Mouse (Mus musculus): ENCODE measurements around the gene Rcan2. TPM values are rescaled to one million over a fixed set of nuclear protein-coding genes. Genes with fewer than 3 reads are reported as not detected.

Gene Rcan2
- total and polyA plus RNA-seq, 2 experiments from 2014 or later, result 50.0 to 69.8 TPM

DNA sequence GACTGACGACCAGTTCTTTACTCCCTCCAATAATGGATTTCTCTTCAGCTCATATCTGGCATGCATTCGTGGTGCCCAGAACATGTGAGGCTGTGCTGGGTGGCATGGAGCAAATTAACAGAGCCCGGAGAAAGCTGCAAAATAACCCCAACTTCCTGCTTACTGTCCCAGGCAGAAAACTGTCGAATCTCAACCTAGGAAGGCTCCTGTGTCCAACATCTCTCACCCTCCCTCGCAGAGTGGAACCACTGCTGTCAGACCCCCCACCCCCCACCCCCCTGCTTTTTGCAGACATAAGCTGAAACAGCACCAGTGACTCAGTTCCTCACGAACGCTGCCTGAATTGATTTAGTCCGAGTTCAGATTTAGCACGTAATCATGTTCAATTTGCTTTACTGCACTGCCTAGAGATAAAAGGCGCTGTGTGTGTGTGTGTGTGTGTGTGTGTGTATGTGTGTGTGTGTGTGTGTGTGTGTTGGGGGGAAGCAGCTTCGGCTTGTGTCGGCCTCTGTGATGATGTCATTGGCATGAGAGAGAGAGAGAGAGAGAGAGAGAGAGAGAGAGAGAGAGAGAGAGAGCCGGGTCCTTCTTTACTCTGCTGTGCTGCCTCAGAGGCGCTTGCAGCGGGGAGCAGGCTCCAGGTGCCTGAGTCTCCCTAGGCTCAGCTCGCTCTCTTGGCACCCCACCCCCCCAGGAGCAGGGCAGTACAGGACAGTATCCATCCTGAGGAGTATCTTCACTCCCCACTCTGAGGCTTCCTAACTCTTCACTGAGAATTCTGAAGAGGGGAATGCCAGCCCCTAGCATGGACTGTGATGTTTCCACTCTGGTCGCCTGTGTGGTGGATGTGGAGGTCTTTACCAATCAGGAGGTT, 151.7 kb downstream of the Rcan2 start:
- peak overlapping the region; percentile 69 for H3K27ac ChIP-seq (ENCODE audit: low read depth, low read length)
- H3K9me3 ChIP-seq (ENCODE audit: low read length), result no peaks in the 10 kb centered on the region
- no peaks in the 10 kb centered on the region for H3K36me3 ChIP-seq (ENCODE audit: insufficient read depth)
- no peak for TF ChIP-seq CTCF (IDR thresholded peaks at IDR 0.05; ENCODE audit: low read depth)
- no peaks in the 10 kb centered on the region for H3K27me3 ChIP-seq (ENCODE audit: insufficient read depth, low read length)
- H3K4me2 ChIP-seq (ENCODE audit: low read depth), result peak overlapping the region; percentile 52
- peak; percentile 87 for ATAC-seq
- peaks cover 7% of the 10 kb centered on the region for H3K4me1 ChIP-seq (ENCODE audit: insufficient read depth)
- whole genome bisulfite sequencing, result 9% methylated on average over 17 of the region's 17 CpGs
- peak overlapping the region; percentile 30 for H3K4me3 ChIP-seq (ENCODE audit: low read depth, low read length)
- H3K9ac ChIP-seq, result peak overlapping the region; percentile 48
- DNase-seq, result peak; percentile 67

DNA sequence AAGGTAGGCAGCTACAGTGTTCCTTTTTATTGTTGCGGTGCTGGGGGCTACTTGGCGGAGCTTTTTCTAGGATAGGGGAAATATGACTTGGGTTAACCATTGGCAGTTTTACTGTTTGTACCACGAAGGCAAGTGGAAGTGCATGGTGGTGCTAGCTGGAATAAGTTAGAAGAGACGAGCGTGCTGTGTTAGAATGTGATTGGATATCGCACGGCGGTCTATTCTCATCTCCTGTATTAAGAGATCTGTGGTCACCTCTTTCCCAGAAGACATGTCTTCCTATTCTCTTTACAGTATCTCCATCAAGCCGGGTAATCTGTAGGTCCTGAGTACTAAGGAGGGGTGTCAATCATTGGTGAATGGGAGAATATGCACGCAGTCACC, 152.4 kb downstream of the Rcan2 start:
- Histone ChIP-seq H3K4me1 (ENCODE audit: insufficient read depth) (peaks cover 7% of the 10 kb centered on the region), H3K27ac (ENCODE audit: low read depth, low read length) (peak overlapping the region; percentile 69), H3K36me3 (ENCODE audit: insufficient read depth) (no peaks in the 10 kb centered on the region), H3K9me3 (ENCODE audit: low read length) (no peaks in the 10 kb centered on the region), H3K4me2 (ENCODE audit: low read depth) (peak overlapping the region; percentile 52), H3K9ac (peak overlapping the region; percentile 48), H3K27me3 (ENCODE audit: insufficient read depth, low read length) (no peaks in the 10 kb centered on the region), H3K4me3 (ENCODE audit: low read depth, low read length) (peak overlapping the region; percentile 30)
- 58% methylated on average over 10 of the region's 10 CpGs for WGBS
- ATAC-seq, result peak; percentile 26; the same call in 1 of the 2 replicates
- DNase-seq, result no peak
- TF ChIP-seq CTCF (IDR thresholded peaks at IDR 0.05; ENCODE audit: low read depth), result no peak

DNA sequence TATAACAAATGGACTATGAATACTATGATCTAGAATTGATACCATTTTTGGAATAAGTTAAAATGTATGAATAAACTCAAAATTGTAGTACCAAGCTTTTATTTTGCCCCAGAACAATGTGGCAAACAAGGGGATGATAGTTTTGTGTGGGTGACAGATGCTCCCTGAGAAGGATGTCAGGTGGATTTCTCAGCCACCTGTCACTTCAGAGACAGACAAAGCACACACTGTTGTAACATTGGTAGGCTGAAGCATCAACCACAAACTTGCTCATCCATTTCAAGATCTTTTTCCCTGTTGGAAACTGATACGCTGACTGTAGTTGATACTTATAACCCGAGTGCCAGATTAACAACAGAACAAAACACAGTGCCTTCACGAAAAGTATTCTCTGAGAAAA, 158.6 kb downstream of the Rcan2 start:
- Histone ChIP-seq H3K4me2 (ENCODE audit: low read depth) (no peak overlapping the region), H3K36me3 (ENCODE audit: insufficient read depth) (no peaks in the 10 kb centered on the region), H3K27me3 (ENCODE audit: insufficient read depth, low read length) (no peaks in the 10 kb centered on the region), H3K9me3 (ENCODE audit: low read length) (no peaks in the 10 kb centered on the region), H3K4me3 (ENCODE audit: low read depth, low read length) (no peak overlapping the region), H3K27ac (ENCODE audit: low read depth, low read length) (no peak overlapping the region), H3K9ac (no peak overlapping the region), H3K4me1 (ENCODE audit: insufficient read depth) (no peaks in the 10 kb centered on the region)
- ATAC-seq, result no peak
- DNase-seq, result no peak
- TF ChIP-seq CTCF (IDR thresholded peaks at IDR 0.05; ENCODE audit: low read depth), result no peak
- 70% methylated on average over 3 of the region's 3 CpGs for WGBS

DNA sequence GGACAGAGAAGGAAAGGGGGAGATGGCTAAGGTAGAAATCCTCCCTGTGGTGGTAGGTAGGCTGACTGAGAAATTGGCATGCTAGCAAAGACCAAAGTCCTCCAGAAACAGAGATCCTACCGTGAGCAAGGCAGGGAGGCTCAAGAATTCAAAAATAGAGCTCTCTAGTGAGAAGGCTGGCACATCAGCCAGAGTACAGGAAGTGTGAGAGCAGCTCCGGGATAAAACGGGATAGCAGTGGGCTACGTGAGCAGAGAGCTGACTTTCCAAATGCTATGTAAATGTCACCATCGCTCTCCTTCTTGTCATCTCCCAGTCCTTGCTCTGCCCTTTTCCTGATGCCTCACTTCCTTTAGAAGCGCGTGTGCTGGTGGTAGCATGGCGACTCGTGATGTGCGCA, 168.8 kb downstream of the Rcan2 start:
- H3K9ac ChIP-seq, result no peak overlapping the region
- WGBS, result 89% methylated on average over 10 of the region's 10 CpGs
- H3K4me2 ChIP-seq (ENCODE audit: low read depth), result no peak overlapping the region
- H3K9me3 ChIP-seq (ENCODE audit: low read length), result no peaks in the 10 kb centered on the region
- H3K36me3 ChIP-seq (ENCODE audit: insufficient read depth), result no peaks in the 10 kb centered on the region
- no peak for DNase-seq
- TF ChIP-seq CTCF (IDR thresholded peaks at IDR 0.05; ENCODE audit: low read depth), result no peak
- no peak overlapping the region for H3K4me3 ChIP-seq (ENCODE audit: low read depth, low read length)
- H3K4me1 ChIP-seq (ENCODE audit: insufficient read depth), result no peaks in the 10 kb centered on the region
- no peaks in the 10 kb centered on the region for H3K27me3 ChIP-seq (ENCODE audit: insufficient read depth, low read length)
- no peak; the same call in 1 of the 2 replicates for ATAC-seq
- H3K27ac ChIP-seq (ENCODE audit: low read depth, low read length), result no peak overlapping the region

DNA sequence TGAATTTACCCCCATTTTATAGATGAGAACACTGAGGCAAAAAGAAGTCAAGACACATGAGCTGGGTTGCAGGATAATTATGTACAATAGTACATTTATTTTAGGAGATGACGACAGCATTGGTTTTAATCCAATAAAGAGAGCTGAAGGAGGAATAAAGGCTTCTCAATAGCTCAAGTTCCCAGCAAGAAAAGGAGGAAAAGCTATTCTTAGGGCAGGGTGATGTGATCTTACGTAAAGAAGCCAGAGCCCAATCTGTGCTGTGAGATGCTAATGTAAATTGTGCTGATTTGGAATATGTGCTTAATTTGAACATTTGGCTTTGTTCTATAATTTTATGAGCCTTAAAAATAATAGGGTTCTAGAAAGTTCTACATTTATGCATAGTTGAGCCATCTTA, 176.4 kb downstream of the Rcan2 start:
- DNase-seq, result no peak
- ATAC-seq, result no peak
- 60% methylated on average over 2 of the region's 2 CpGs for WGBS
- H3K27me3 ChIP-seq (ENCODE audit: insufficient read depth, low read length), result no peaks in the 10 kb centered on the region
- no peak for TF ChIP-seq CTCF (IDR thresholded peaks at IDR 0.05; ENCODE audit: low read depth)
- no peaks in the 10 kb centered on the region for H3K9me3 ChIP-seq (ENCODE audit: low read length)
- H3K36me3 ChIP-seq (ENCODE audit: insufficient read depth), result no peaks in the 10 kb centered on the region
- H3K4me3 ChIP-seq (ENCODE audit: low read depth, low read length), result no peak overlapping the region
- no peak overlapping the region for H3K27ac ChIP-seq (ENCODE audit: low read depth, low read length)
- H3K4me2 ChIP-seq (ENCODE audit: low read depth), result no peak overlapping the region
- no peaks in the 10 kb centered on the region for H3K4me1 ChIP-seq (ENCODE audit: insufficient read depth)
- H3K9ac ChIP-seq, result no peak overlapping the region

DNA sequence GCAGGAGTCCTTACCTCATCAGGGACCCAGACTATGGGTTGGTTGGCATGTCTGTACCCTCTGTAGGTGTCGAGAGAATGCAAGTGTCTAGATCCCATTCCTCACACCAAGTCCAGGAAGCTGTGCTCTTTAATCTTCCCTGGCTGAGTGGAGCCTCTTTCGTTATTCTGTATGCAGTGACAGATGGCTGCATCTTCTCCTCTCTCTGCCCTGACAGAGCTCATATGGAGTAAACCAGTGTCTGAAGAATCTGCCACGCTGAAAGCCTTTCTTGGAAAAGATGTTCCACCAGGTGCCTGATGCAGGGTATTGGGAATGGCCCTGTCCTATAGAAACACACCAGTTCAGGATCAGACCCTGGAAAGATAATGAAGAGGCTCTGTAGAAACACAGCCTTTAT, 178.8 kb downstream of the Rcan2 start:
- H3K4me2 ChIP-seq (ENCODE audit: low read depth), result no peak overlapping the region
- 68% methylated on average over 3 of the region's 3 CpGs for WGBS
- TF ChIP-seq CTCF (IDR thresholded peaks at IDR 0.05; ENCODE audit: low read depth), result no peak
- H3K27ac ChIP-seq (ENCODE audit: low read depth, low read length), result no peak overlapping the region
- DNase-seq (no peak), ATAC-seq (no peak)
- H3K9me3 ChIP-seq (ENCODE audit: low read length), result no peaks in the 10 kb centered on the region
- H3K4me1 ChIP-seq (ENCODE audit: insufficient read depth), result no peaks in the 10 kb centered on the region
- no peaks in the 10 kb centered on the region for H3K27me3 ChIP-seq (ENCODE audit: insufficient read depth, low read length)
- H3K36me3 ChIP-seq (ENCODE audit: insufficient read depth), result no peaks in the 10 kb centered on the region
- H3K4me3 ChIP-seq (ENCODE audit: low read depth, low read length), result no peak overlapping the region
- H3K9ac ChIP-seq, result no peak overlapping the region

DNA sequence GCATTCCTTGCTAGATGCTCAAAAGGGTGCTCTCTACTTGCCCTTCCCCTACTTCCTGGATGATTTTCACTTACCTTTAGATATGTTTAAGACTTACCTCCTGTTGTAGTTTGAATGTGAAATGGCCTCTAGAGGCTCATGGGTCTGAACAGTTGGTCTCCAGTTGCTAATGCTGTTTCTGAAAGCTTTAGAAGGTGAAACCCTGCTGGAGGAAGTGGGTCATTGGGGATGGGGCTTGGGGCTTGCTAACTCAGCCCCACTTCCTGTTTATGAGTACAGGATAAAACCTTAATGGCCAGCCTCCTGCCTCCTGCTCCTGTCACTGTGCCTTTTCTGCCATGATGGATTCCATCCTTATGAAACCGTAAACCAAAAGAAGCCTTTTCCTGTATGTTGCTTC, 181.4 kb downstream of the Rcan2 start:
- Histone ChIP-seq H3K9ac (no peak overlapping the region), H3K4me3 (ENCODE audit: low read depth, low read length) (no peak overlapping the region), H3K27me3 (ENCODE audit: insufficient read depth, low read length) (no peaks in the 10 kb centered on the region), H3K9me3 (ENCODE audit: low read length) (no peaks in the 10 kb centered on the region), H3K36me3 (ENCODE audit: insufficient read depth) (no peaks in the 10 kb centered on the region), H3K4me2 (ENCODE audit: low read depth) (no peak overlapping the region), H3K4me1 (ENCODE audit: insufficient read depth) (no peaks in the 10 kb centered on the region), H3K27ac (ENCODE audit: low read depth, low read length) (no peak overlapping the region)
- 93% methylated on average over 1 of the region's 1 CpGs for WGBS
- no peak for TF ChIP-seq CTCF (IDR thresholded peaks at IDR 0.05; ENCODE audit: low read depth)
- ATAC-seq, result no peak
- no peak for DNase-seq
